Mouse (Mus musculus): ENCODE data around the gene Serpine1.

Gene Serpine1

GRCm38 (mm10) chr5:137051914-137052505 is 20.1 kb downstream of the Serpine1 start:
- DNase-seq = no peak

GRCm38 (mm10) chr5:137051125-137051524 is 20.9 kb downstream of the Serpine1 start:
- DNase-seq = no peak

GRCm38 (mm10) chr5:137046991-137047390 is 25.1 kb downstream of the Serpine1 start:
- DNase-seq = no peak

- no peak for DNase-seq
Measured at GRCm38 (mm10) chr5:137046324-137046718, 25.7 kb downstream of the Serpine1 start.

GRCm38 (mm10) chr5:137045402-137046323 is 26.4 kb downstream of the Serpine1 start, which contains the start of gene Ap1s1:
Gene Ap1s1, minus strand, starts transcription at chr5:137046135.
- peak; percentile 98 for DNase-seq

GRCm38 (mm10) chr5:137043997-137044396 is 28.1 kb downstream of the Serpine1 start:
- DNase-seq = no peak

- no peak for DNase-seq
Measured at GRCm38 (mm10) chr5:137041442-137041841, 30.6 kb downstream of the Serpine1 start.

- DNase-seq = no peak
Measured at GRCm38 (mm10) chr5:137039453-137039852, 32.6 kb downstream of the Serpine1 start.

- no peak for DNase-seq
Measured at GRCm38 (mm10) chr5:137036211-137036610, 35.9 kb downstream of the Serpine1 start.

- DNase-seq = peak; percentile 79
Measured at GRCm38 (mm10) chr5:137032641-137033074, 39.4 kb downstream of the Serpine1 start.

GRCm38 (mm10) chr5:137032033-137032421 is 40.0 kb downstream of the Serpine1 start:
- peak; percentile 57 for DNase-seq

- DNase-seq = peak; percentile 25
Measured at GRCm38 (mm10) chr5:137031076-137032032, 40.7 kb downstream of the Serpine1 start.

GRCm38 (mm10) chr5:137030416-137030810 is 41.7 kb downstream of the Serpine1 start:
- DNase-seq = peak; percentile 42

- DNase-seq = peak; percentile 97
Measured at GRCm38 (mm10) chr5:137029643-137030415, 42.2 kb downstream of the Serpine1 start.

GRCm38 (mm10) chr5:137029273-137029585 is 42.8 kb downstream of the Serpine1 start:
- no peak for DNase-seq

- DNase-seq = peak; percentile 24
Measured at GRCm38 (mm10) chr5:137028561-137029272, 43.4 kb downstream of the Serpine1 start.

- DNase-seq = no peak
Measured at GRCm38 (mm10) chr5:137026092-137026491, 46.0 kb downstream of the Serpine1 start, which contains the start of gene Vgf. Gene Vgf, plus strand, starts transcription at chr5:137026392.

GRCm38 (mm10) chr5:137025132-137025531 is 46.9 kb downstream of the Serpine1 start:
- peak; percentile 95 for DNase-seq

- no peak for DNase-seq
Measured at GRCm38 (mm10) chr5:137024318-137024717, 47.8 kb downstream of the Serpine1 start.

- DNase-seq = no peak
Measured at GRCm38 (mm10) chr5:137015913-137016312, 56.2 kb downstream of the Serpine1 start.

- no peak for DNase-seq
Measured at GRCm38 (mm10) chr5:137012401-137012950, 59.6 kb downstream of the Serpine1 start.

Data from right cerebral cortex, postnatal 4 days (tissue).